Mouse (Mus musculus): ENCODE measurements around the gene Pom121. TPM values are rescaled to one million over a fixed set of nuclear protein-coding genes. Genes with fewer than 3 reads are reported as not detected.
"Not testable (repeated sequence)": the region's sequence is repeated elsewhere in the genome, so short reads cannot be mapped to it uniquely, and the experiment has no call there.

The Pom121 gene
- polyA plus RNA-seq, 1 experiment from 2014 or later, result 10.4 TPM

DNA sequence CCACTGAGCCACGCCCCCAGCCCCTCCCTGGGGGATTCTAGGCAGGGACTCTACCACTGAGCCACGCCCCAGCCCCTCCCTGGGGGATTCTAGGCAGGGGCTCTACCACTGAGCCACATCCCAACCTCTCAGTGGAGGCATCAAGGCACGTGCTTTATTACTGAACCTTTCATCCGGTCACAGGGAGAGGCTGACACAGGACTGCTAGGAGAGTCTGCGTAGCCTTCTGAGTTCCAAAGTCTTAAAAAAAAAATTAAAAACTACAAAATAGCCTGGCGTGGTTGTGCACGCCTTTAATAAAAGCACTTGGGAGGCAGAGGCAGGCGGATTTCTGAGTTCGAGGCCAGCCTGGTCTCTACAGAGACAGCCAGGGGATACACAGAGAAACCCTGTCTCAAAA is 25.1 kb downstream of the Pom121 start:
- DNase-seq (ENCODE audit: low spot score), result not testable (repeated sequence)

DNA sequence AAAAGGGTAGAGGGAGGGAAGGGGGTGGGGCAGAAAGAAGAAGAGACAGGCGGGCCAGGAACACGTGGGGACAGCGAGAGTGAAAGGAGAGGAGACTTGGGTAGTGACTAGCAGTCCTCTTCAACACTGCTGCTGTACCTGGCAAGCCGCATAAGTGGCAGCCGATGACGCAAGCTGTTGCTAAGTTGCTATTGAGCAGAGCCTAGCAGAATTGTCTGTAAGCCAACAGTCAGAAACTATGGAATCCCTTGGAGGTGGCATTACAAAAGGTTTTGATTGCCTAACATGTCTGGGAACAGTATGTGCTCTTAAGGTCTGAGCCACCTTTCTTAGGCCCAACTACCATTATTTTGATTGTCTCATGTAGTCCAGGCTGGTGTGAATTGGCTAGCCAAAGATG is 26.0 kb downstream of the Pom121 start:
- DNase-seq (ENCODE audit: low spot score), result no peak

DNA sequence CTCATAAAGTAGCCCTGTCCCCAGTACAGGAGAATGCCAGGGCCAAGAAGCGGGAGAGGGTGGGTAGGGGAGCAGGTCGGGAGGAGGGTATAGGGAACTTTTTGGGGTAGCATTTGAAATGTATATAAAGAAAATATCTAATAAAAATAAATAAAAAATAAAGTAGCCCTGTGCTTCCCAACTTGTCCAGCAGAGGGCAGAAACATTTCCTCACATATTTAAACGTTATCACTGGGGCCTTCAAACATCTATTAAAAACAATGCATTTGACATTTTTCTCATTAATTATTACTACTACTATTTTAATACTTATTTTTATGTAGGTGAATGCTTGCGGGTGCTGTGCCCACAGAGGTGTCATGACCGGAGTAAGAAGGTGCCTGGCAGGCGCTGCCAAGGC is 26.5 kb downstream of the Pom121 start:
- DNase-seq (ENCODE audit: low spot score), result no peak

DNA sequence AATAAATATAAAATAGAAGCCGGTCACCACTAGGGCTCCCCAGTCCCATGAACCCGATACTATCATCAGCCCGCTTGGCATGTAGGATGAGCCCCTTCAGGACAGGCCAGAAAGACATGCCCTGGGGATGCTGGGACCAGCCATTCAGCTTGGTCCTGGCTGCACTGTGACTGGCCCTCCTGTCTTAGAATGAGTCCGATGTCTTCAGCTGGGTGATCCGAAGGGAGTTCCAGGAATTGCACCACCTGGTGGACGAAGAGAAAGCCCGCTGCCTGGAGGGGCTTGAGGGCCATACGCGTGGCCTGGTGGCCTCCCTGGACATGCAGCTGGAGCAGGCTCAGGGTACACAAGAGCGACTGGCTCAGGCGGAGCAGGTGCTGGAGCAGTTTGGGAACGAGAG is 30.8 kb downstream of the Pom121 start:
- DNase-seq (ENCODE audit: low spot score), result peak; percentile 11

DNA sequence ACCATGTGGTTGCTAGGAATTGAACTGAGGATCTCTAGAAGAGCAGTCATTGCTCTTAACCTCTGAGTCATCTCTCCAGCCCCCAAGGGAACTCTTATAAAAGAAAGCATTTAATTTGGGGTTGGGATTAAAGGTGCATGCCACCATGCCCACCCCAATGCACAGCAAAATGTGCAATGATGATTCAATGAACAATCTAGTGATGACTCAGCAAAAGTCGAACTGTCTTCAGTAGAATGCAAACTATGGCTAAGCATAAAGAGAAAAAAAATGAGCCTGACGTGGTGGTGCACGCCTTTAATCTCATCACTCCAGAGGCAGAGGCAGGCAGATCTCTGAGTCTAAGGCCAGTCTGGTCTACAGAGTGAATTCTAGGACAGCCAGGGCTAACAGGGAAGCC is 31.8 kb downstream of the Pom121 start:
- DNase-seq (ENCODE audit: low spot score), result no peak

DNA sequence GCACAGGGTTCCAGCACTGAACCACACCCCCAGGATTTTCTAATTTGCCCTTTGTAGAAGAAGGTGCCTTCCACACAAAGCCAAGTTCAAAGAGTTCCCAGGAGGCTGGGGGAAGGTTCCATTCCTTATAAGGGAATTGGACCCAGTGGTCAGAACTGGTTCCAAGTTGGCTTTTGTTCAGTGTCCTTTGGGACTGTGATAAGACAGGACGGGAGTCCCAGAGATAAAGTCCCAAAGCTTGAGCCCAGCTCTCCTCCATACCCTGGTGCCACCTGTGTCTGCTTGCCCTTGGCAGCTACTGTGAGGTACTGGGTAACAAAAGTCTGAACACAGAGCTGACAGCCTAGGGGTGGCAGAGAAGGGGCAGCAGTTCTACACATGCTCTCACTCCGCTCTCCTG is 34.6 kb downstream of the Pom121 start:
- no peak for DNase-seq (ENCODE audit: low spot score)

DNA sequence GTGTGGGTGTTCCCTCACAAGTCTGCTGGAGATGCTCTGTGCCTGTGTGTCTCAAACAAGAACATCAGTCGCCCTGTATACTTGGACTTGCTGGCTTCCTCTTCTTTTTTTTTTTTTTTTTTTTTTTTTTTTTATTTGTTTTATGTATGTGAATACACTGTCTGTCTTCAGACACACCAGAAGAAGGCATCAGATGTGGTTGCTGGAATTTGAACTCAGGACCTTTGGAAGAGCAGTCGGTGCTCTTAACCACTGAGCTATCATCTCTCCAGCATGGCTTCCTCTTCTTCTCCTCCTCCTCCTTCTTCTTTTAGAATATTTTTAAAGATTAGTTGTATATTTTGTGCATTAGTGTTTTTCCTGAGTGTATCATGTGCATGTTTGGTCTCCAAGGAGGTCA is 36.8 kb downstream of the Pom121 start:
- DNase-seq (ENCODE audit: low spot score), result no peak

DNA sequence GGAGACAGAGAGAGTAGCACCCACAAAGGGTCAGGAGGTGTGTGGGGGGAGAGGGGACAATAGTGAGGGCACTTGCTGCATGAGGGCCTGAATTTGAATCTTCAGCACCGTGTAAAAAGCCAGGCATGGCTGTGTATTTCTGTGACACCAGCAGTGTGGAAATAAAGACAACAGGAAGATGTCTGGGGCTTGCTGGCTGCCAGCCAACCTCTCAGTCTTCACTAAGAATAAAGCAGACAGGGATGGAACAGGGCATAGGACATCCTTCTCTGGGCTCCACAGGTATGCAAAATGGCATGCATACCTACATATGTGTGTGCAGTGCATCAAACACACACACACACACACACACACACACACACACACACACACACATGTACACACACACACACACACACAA is 38.3 kb downstream of the Pom121 start:
- no peak for DNase-seq (ENCODE audit: low spot score)

DNA sequence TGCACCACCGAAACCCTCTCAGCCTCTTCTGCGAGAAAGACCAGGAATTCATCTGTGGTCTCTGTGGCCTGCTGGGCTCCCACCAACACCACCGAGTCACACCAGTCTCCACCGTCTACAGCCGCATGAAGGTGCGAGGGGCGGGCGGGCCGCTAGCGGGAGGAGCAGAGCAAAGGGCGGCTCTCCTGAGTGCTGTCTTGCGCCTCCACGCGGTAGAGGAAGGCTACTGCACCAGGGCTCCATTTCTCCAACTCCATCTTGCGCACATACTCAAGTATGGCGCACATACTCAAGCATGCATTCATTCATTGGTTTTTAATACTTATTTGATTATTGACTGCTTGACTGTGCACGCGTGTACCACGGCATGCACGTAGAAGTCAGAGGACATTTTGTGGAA is 40.8 kb downstream of the Pom121 start:
- DNase-seq (ENCODE audit: low spot score), result peak; percentile 42

DNA sequence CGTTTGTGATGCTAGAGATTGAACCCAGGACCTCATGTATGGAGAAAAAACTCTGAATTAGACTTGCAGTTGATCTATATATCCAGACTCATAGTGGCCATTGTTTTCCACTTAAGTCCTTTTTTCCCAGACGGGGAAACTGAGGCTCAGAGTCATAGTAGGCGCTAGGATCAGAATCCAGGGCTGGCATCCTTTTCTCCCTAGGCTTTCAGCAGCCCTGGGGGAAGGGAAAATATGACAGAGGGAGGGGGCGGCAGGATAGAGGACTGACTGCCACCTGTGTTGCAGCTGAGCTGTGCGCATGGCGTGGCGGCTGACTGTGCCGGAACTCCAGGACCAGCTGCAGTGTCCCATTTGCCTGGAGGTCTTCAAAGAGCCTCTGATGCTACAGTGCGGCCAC is 41.4 kb downstream of the Pom121 start, which contains the start of gene Trim50:
Gene Trim50 (plus strand): TSS at position 301 of the 400 bp plus-strand sequence.
- DNase-seq (ENCODE audit: low spot score), result no peak

DNA sequence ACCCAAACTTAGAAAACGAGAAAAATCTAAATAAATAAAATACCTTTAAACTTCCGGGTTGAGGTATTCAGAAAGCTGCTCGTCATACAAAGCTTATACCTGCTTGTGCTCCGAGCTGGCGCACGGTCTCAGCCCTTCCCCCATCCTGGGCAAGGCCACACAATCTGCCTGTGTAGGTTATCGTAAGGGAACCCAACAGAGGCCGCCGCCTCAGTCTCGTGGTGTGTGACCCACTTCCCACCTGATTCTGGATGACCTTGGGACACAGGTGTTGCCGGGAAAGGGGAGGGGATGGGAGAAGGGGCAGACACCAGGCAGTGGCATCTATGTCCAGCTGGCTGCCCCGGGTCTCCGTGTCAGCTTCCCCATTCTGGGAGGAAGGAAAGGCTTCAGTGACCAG is 42.7 kb downstream of the Pom121 start:
- no peak for DNase-seq (ENCODE audit: low spot score)

DNA sequence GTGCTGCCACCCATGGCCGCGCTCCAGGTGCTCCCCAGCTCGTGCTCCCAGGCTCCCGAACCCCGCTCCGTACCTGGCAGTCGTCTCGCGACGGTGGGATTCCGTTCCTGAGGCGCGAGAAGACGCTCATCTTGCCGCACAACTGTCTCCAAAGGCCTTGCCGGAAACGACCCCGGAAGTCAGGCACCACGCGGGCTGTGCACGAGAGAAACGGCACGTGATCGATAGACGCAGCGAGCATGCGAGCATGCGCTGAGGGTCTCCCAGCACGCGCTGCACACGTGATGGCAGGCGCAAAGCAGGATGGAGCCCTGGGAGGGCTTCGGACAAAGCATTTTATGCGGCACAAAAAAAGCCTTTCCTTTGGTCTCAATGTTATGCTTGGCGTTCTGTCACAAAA is 44.5 kb downstream of the Pom121 start, which contains the start of gene Fkbp6:
Gene Fkbp6 (minus strand): TSS at position 183 of the 400 bp plus-strand sequence.
- DNase-seq (ENCODE audit: low spot score), result no peak

DNA sequence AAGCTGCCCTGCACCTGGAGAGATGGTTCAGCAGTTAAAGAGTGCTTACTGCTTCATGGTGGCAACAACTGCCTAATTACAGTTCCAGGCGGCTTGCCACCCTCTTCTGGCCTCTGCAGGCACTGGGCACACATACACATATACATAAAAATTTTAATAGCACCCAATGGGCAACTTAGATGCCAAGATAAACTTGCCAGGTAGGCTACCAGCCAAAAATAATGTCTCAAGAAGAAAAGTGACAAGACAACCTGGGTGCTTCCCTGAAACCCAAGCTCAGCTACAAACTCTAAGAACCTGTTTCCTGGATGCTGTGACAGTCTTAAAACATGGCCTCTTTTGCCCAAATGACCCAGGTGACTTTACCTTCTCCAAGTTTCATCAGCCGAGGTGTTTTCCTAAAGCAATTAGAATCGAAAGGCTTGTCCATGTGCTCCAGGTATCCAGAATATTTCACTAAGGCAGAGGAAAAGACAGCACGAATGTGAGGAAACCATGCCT is 46.8 kb downstream of the Pom121 start:
- no peak for DNase-seq (ENCODE audit: low spot score)

DNA sequence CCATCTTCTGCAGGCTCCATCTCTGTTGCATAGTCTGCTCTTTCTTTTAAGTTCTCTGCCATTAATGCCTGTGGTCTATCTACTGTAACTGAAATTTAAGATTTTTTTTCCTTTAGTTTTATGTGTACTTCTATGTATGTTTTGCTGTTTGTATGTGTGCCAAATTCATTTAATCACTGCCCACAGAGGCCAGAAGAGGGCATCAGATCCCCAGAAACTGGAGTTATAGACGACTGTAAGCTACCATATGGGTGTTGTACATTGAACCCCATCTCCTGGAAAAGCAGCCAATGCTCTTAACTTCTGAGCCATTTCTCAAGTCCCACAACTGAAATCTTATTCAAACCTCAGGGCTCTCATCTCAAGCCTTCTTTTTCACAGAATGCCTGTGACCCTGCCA is 47.9 kb downstream of the Pom121 start:
- DNase-seq (ENCODE audit: low spot score), result no peak

DNA sequence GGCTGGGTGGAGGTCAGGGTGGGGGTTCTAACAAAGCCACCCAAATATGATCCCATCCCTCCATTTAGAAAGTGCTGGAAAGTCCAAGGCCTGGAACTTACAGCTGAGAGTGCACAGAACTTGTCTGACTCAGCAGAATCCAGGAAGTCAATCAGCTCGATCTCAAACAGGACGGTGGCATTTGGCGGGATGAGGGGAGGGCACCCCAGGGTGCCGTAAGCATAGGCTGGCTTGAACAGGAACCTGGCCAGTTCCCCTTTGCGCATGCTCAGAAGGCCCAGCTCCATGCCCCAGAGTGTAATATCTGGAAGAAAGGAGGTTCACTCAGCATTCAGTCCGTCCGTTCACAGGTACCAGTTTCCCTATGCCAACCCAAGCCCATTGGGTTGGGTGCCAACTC is 48.4 kb downstream of the Pom121 start:
- DNase-seq (ENCODE audit: low spot score), result no peak

DNA sequence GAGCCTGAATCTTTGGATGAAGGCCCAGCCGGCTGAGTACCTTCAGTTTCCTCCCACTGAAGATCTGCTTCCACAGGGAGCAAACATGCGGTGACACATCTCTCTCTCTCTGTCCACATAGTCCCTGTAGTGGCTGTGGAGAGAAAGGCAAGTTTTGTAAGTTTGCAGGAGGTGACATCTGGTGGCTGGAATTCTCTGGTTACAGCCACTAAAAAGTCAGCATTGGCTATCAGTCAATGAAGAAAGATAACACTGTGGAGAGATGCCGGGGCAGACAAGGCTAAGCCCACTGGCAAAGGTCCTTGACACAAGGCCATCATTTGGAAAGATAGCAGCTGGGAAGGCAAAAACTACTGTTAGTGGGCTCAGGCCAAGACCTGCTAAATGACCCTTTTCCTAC is 56.8 kb downstream of the Pom121 start:
- no peak for DNase-seq (ENCODE audit: low spot score)

DNA sequence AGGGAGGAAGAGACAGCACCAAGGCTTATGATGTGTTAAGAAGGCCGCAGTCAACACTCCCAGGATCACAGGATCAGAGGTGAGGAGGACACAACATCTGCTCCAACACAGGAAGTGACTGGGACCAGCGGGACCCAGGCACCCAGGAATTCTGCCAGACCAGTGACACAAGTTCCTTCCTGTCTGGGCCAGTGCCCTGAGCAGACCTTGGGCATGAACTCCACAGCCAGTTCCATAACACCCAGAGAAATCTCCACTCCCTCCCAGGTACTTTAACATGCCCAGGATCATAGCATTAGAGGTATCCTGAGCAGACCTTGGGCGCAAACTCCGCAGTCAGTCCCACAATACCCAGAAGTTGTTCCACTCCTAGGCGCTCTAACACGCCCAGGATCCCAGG is 63.2 kb downstream of the Pom121 start:
- DNase-seq (ENCODE audit: low spot score), result no peak

DNA sequence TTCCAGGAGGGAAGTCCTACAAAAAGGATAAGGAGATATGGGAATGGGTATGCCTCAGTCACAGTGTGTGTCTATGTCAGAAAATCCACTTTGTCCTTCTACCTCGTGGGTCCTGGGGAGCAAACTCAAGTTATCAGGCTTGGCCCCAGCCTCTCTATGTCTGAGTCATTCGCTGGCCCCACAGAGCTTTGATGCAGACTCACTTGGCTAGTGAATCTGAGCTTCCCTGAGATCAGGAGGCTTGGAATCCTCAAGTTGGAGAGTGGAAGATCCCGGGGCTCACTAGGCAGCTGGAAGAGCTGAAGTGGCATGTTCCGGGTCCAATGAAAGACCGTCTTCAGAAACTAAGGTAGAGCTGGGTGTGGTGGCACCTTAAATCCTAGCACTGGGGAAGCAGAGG is 64.1 kb downstream of the Pom121 start:
- no peak for DNase-seq (ENCODE audit: low spot score)

DNA sequence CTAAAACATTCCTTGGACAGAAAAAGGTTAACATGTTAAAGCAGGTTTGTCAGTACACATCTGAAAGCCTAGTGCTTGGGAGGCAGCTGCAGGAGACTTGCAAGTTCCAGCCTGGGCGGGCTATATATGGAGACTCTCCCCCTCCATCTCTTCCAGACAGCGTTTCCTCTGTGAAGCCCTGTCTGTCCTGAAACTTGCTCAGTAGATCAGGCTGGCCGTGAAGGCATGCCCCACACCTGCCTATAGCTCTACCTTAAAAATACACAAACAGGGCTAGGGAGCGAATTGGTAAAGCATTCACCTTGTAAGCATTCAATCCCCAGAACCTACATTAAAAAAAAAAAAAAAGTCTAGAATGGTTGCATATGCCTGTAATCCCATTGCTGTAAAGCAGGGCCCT is 64.9 kb downstream of the Pom121 start:
- DNase-seq (ENCODE audit: low spot score), result no peak

Small RNA genes lying within 50 kb of the gene (microRNA-seq; reads per million reads assigned to microRNA genes)
- gene Mir7033 (ENCODE audit: borderline number of aligned reads), result 1.2 reads per million

Other genes starting within 250 kb of the Pom121 start
- gene Tbl2, start 244.9 kb downstream of the Pom121 start, polyA plus RNA-seq (2015; fragmentation: Nextera tagmentation; extraction: Ambion mirVana), result 13.1 and 13.7 TPM in 2 replicates
- gene Bcl7b, start 226.3 kb downstream of the Pom121 start, polyA plus RNA-seq (2015; fragmentation: Nextera tagmentation; extraction: Ambion mirVana), result 88.1 and 99.0 TPM in 2 replicates
- gene Baz1b, start 207.3 kb downstream of the Pom121 start, polyA plus RNA-seq (2015; fragmentation: Nextera tagmentation; extraction: Ambion mirVana), result 34.5 and 37.0 TPM in 2 replicates
- gene Fzd9, start 143.3 kb downstream of the Pom121 start, polyA plus RNA-seq (2015; fragmentation: Nextera tagmentation; extraction: Ambion mirVana), result 0.33 and 0.64 TPM in 2 replicates
- gene Fkbp6, start 44.5 kb downstream of the Pom121 start, polyA plus RNA-seq (2015; fragmentation: Nextera tagmentation; extraction: Ambion mirVana), result 0.16 TPM in 1 of 2 replicates, not detected in the other
- gene Trim50, start 41.3 kb downstream of the Pom121 start, polyA plus RNA-seq (2015; fragmentation: Nextera tagmentation; extraction: Ambion mirVana), result not detected in 2 replicates
- 37.5 and 40.1 TPM in 2 replicates for gene Nsun5, start 24.6 kb downstream of the Pom121 start, polyA plus RNA-seq (2015; fragmentation: Nextera tagmentation; extraction: Ambion mirVana)
- 2.4 and 2.7 TPM in 2 replicates for gene Hip1, start 150.6 kb upstream of the Pom121 start, polyA plus RNA-seq (2015; fragmentation: Nextera tagmentation; extraction: Ambion mirVana)
- gene Ccl26, start 169.0 kb upstream of the Pom121 start, polyA plus RNA-seq (2015; fragmentation: Nextera tagmentation; extraction: Ambion mirVana), result not detected in 2 replicates
- 32.0 and 35.5 TPM in 2 replicates for gene Ccl24, start 178.5 kb upstream of the Pom121 start, polyA plus RNA-seq (2015; fragmentation: Nextera tagmentation; extraction: Ambion mirVana)
- gene Rhbdd2, start 238.1 kb upstream of the Pom121 start, polyA plus RNA-seq (2015; fragmentation: Nextera tagmentation; extraction: Ambion mirVana), result 25.5 and 27.3 TPM in 2 replicates